Mouse (Mus musculus) hematopoietic stem cell, adult 5-6 weeks (primary cell): ENCODE results near the gene Aldh1b1. TPM values are rescaled to one million over a fixed set of nuclear protein-coding genes. Genes with fewer than 3 reads are reported as not detected.

Experiments
- ATAC-seq, 2 experiments: fragments of 125-278 bp in 1 of 2; replicated peaks in 1 of 2; 2 replicates each; pipeline ENCODE4 v1.8.0; 2016 to 2017; ENCODE audit warnings: inconsistent platforms in 2 of 2, mild to moderate bottlenecking in 2 of 2, moderate number of reproducible peaks in 2 of 2, low read depth in 1 of 2, moderate TSS enrichment in 1 of 2; ENCODE audit not compliant: low FRiP score in 2 of 2, poor library complexity in 2 of 2, severe bottlenecking in 2 of 2, insufficient read depth in 1 of 2, low TSS enrichment in 1 of 2
- total RNA-seq: library from RNA; stranded (forward); fragments of 172-1452, 232-1000 nt; gene quantifications from 2 replicates; pipeline ENCODE4 v1.2.3, GENCODE M21; 2017

Aldh1b1 gene
- total RNA-seq, 1 experiment from 2014 or later = 19.5 TPM

DNA sequence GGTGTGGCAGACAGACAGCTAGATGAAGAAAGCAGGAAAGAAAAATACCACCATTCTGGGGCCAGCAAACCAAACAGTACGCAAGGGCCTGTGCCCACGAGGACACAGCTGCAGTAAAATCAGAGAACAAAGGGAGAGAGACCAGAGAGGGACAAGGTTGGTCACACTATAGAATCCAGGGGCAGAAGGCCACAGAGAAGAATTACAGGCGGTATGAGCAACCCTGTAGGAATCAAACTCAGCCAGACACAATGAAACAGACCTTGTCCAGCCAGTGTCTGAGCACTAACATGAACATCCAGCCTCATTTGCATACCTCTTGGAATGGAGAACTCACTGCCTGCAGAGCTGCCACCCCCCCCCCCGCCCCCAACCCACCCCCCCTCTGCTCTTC lies 20.0 kb downstream of the Aldh1b1 start:
- no peak for ATAC-seq

DNA sequence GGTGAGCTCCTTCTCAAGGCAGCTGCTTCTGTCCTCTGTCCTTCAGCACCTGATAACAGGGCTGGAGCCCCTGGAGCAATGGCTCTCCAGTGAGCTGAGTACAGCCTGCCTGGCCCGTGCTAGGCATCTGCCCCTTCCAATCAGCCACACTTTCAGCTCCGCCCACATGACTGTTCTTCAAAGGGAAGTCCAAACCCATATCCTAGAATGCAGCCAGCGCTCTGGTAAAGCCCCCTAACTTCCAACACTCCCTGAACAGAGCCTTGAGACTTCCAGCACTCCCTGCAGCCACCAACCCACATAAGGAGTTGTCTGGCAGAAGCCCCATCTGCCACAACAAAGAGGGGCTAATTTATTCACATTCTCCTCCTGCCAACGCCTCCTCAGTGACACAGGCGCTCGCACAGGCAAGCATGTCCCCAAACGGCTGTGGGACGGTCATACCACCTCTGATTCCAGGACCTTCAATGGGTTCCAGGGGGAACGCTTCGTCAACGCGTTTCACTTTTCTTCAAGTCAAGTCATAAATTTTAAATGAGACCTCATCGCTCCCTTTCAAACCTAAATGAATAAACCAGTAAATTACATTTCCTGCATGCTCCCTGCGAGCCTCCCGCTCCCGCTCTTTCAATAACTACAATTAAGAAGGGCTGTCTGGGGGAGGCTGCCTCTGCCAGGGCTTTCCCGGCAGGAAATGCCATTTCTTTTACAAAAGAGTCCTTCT lies 20.5 kb downstream of the Aldh1b1 start:
- peak; percentile 60 to 62; a peak in 2 of 4 replicates for ATAC-seq

DNA sequence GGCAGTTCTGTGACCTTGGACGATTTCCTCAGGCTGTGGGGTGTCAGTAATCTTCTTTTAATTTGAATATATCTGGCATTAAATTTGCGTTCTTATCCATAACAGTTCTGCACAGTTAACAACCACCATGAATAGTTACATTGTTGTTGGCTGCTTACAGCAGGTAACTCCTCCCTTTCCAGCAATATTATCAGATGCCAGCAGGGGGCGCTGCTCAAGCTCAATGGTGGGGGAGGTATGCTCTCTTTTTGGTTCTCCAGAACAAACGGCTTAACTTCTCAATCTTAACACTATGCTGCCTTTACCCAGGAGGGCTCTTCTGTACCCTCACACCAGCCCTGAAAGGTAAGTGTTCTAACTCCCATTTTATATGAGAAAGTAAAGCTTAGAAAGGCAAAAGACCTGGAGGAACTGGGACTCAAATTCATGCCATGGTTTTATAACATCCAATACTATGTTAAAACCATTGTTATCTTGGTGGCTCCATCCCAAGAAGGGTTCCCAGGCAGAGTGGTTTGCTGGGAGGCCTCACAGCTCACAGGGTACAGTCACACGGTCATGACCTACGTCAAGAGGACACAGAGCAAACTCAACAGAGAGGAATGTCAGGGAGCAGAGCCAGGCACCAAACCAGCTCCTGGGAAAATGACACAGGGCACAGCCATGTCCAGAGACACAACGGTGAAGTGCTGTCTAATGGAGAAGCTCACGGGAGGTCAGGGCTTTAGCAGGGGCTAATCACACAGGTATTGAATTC lies 21.4 kb downstream of the Aldh1b1 start:
- ATAC-seq = peak; percentile 50 to 59; a peak in 2 of 4 replicates

DNA sequence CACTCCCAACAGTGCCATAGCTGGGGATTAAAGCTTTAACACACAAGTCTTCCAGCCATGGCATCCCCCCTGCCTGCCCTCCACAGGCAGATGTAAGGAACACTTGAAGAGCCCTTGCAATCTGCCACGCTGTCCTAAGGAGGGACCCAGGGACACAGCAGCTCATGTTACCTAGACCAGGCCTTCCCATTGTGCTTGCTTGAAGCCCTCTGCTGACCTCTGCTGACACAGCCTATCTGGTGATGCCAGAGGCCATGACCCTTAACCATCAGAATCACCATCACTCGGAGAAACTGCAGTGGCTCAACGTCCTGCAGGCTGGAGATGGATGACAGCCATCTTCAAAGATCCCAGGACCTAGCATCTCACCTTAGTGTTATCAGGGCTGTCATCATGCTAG lies 23.2 kb downstream of the Aldh1b1 start:
- ATAC-seq = no peak

DNA sequence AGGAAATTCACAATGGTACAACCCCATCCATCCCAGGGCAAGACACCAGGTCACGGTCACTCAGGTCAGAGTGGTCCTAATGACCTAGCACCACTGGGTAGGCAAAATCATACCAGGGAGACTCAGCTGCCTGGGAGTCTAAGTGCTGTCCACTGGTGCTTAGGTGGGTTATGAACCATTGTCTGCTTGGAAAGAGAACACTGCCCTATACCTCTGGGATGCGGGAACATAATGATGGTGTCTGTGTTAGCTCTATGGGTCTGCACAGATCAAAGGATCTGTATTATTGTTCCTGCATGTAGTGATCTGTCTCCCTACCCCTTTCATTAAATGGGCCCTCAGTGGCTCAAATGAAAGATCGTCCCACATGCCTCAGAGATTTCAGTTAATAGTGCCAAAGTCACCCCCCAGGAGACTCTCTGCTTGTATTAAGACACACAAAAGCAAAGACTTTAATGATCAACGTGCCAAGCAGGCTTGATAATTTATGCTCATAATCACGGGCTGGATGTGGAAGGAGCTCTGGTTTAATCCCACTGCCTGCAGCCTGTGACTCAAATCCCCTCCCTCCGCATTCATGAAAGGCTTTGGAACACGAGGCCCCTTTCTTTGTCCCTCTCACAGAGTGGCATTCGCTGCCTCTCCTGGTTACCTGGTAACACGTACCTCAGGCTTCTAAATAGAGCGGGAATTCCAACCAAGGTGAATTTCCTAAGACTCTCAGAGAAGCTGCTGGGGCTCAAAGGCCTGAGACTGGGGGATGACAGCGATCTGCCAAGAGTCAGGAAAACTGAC lies 24.2 kb downstream of the Aldh1b1 start:
- ATAC-seq = no peak

DNA sequence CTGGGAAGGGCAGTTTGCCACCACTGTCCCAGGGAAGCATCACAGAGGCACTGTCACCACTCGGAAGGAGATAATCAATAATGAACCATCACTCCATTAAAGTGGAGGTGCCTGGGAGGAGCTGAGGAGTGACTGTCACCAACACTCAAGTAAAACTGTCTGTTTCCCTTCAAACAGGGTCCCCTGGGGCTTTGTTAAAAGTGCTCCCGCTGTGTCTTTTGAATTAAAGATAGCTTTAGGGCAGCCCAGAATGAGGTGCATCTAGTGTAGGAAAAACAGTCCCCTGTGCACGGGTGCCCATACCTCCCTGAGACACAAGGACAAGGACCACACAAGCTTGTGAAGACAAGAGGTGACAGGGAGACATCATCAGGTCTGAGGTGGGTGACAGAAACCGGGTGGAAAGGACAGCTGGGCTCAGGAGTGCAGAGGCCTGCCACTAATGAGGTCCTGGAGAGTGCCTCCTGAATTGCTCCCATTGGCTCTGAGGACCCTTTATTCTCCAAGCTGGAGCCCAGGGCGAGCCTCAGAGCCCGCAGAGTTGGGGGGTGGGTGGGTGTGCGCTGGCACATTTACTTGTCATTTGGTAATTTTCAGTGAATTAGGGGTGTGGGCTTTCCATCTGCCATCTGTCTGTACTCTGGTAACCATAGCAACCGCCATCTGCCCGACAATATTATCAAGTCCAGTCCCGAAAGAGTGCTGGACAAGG lies 25.4 kb downstream of the Aldh1b1 start:
- ATAC-seq = no peak

DNA sequence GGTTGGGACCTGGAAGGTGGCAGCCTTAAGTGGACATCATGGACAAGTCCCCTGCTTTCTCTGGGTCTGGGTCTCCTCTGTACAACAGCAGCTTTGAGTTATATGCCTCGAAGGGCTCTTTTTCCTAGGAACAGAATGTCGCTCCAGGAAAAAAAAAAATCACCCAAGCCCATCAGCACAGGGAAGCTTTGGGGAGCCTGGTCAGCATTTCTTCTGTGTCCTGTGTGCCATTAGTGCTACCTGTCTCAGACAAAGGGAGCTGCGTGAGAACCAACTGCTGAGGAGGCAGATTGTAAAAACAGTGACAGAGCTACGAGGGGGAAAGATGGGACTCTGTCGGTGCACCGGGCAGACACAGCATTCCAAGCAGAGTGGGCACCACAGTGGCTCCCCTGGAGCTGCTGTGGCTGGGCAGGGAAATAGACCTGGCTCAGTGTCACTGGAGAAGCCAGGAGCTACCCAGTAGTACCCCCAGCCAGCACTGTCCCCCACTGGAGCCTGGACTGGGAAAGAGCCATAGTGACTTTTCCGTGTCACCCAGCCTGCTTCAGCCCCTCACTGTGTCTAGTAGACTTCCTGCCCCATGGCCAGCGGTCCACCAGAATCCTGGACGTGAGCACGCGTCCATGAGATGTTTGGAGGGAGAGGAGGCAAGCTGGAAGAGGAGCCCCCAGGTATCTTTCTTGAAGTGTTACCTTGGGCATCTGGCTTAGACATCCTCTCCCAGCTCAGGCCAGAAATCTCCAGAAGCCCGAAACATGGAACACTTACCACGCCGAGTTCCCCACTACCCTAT lies 26.1 kb downstream of the Aldh1b1 start:
- no peak for ATAC-seq

DNA sequence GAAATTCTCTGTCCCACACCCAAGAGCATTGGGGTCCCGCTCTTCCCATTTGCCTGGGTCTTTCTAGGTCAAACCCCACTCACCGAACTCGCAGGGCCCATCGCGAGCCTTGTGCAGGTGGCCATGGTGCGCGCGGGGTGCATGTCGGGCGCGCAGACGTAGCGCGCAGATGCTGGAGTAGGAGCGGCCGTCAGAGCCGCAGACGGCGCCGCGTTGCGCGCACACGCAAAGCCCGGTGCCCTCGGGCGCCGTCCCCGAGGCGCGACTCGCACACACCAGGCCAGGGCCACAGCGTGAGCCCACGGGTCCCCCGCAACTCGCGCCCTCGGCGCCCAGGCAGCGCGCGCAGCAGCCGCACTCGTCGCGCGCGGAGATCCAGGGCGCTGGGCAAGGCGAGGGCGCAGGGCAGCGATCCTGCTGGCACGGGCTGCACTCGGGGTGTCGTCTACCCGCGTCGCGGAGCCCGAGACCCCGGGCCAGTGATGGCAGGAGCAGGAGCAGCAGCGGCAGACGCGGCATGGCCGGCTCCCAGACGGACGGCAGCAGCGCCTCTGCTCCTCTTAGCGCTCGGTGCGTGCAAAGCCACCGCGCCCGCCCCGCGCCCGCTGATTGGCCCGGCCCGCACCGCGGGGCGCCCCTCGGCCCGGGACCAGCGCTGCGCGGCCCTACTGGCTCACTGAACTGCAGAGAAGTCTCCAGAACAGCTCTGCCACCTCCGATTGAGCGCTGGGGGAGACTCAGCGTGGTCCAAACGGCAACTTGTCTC lies 27.6 kb downstream of the Aldh1b1 start, which contains the start of gene Igfbpl1:
TSS of gene Igfbpl1 (minus strand) at position 649 of the 766 bp plus-strand sequence.
- ATAC-seq = no peak

DNA sequence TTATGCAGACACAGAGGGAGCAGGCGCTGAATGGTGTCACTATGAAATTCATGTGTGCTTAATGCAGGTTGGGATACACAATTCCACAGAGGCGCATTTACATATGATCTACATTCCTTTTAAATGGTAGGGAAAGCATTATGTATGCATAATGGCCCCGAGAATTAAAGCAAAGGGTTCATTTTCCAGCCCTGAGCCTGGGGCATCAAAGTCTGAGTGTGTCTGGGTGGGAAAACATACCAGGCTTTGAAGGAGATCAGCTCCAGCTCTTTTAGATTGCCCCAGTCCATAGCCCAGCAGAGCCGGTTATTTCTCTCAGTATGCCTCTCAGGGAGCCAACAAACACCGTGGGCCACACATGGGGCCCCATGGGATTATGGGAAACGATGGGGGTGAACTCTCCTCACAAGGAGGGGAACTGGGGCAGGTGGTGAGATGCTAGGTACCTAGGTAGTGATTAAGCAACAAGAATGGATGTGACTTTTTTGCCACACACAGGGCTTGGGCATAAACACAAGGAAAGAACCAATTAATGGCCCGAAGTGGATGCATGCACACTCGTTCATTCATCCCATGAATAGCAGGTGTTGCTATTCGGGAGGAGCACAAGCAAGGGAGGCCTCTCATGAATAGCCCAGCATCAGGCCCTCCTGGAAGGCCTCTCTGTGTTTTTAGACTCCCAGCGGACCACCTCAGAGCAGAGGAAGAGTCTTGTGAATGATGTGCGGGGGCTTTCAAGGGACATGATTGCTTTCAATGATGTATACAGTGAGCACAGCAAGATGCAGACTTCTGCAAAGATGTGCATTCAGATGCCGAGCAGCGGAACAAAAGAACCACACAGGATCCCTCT lies 31.3 kb downstream of the Aldh1b1 start:
- ATAC-seq = no peak

DNA sequence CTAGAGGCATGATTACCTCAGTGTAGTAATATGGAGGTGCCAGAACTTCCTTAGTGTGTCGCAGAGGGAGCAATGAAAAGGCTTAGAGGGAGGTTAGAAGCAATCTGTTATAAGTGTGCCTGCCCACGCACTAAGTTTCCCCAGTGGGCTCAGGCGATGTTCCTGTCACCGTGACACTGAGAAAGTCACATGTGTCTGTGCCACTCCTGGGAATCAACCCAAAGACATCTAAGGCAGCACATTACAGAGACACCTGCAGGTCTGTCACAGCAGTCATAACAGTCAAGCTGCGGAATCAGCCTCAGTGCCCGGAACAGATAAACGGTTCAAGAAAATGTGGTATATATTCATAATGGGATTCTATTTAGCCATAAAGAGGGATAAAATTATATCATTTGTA lies 33.2 kb downstream of the Aldh1b1 start:
- no peak for ATAC-seq

DNA sequence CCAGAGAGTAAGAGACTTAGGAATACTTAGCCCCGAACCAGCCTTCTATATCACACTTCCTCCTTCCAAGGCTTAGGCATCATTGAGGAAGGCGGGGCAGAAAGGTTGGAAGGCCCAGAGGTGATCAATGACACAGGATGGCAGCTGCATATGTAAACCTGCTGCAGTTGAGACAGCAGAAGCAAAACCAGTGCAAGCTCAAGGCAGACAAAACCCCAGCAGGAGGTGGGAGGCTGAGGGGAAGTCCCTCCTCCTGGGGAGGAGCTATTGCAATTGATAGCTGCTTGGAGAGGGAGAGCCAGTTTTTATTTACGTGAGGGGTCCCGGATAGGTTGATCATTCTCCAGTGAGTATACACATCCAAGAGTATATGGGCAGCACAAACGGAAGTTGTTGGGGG lies 34.6 kb downstream of the Aldh1b1 start:
- ATAC-seq = peak in 1 of 2 experiments; percentile 32; a peak in 1 of 4 replicates

DNA sequence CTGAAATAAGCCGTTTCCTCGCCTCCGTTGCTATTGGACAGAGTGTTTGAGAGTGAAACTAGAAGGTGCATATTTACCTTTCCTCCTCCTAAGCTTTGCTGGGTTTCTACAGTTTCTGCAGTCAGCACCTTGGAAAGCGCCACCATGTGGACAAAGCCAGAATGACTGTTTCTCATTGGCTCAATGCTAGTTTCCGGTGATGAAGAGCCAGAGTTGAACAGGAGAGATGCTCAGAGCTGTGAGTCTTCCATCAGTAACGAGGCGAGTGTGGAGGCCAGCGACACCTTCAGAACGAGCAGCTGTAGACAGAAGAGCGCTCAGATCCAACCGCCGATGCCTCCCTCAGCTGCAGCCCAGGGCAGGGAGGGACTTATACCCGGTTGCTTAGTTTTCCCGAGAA lies 45.5 kb downstream of the Aldh1b1 start:
- ATAC-seq = no peak

DNA sequence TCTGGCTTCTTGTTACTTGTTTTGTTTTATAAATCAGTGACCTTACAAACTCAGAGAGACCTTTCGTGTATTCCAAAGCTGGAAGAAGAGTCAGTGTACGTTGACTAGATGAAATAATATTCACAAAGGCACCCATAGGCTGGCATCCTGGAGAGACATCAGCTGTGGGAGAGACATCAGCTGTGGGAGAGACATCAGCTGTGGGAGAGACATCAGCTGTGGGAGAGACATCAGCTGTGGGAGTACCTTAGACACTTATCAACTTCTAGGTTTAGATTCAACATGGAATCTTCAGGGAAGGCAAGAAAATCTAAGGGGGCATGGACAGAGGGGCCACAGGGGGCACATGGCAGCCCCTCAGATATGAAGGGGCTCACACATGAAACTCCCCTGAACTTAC lies 47.4 kb downstream of the Aldh1b1 start:
- ATAC-seq = no peak

DNA sequence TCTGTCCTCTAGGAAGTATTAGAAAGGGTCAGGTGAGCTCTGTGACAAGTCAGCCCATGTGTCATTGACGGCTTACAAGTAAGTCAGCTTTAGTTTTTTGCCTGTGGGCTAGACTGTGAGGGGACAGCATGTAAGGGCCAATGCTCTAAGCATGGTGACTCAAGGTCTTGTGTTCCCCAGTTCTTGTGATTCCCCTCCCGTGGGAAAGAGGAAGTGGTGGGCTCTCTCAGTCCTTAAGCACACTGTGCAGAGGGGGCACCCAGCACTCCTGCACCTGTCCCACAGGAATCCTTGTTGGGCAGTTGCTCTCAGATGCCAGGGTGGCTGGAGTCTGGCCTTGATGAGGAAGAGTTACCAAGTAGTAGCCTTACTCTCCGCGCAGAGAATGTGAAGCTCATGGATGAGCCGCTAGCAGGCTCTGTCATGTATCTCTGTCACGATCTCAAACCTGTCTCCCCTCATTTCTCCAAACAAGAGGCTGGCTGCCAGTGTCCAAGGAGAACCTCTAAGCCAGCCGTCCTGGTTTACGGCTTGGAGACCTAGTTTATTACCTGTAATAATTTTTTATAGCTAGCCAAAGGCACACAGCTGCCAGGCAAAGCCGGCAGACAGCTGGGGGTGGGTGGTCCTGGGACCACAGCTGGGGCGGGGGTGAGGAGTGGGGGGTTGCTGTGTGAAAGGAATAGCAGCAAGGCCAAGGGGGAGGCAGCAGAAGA lies 49.4 kb downstream of the Aldh1b1 start, which contains the start of gene Stra6l:
TSS of gene Stra6l (plus strand) at position 556 of the 716 bp plus-strand sequence.
- ATAC-seq = peak in 1 of 2 experiments; percentile 45; a peak in 1 of 4 replicates

DNA sequence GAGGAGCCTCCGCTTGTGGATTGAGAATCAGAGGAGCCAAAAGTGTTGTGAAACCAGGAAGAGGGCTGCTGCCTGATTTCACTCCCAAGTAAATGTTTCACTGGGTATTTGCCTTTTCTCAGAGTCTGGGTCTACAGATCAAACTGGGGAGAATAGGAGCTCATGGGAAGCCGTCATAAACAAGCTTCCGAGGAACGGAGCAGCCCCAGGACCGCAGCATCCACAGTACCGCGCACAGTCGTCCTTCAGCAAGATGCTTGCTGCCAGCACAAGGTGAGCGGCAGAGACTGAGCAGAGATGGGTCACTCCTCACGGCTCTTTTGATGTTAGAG lies 50.0 kb downstream of the Aldh1b1 start:
- no peak for ATAC-seq
